Mouse (Mus musculus) kidney, adult 2 months (tissue): Measurements from ENCODE around the gene Cib3.

Source experiments
- CTCF ChIP-seq: fragments of 200-500 bp; conservative IDR thresholded peaks from 2 replicates; pipeline ENCODE4 v1.5.1; 2011; ENCODE audit warnings: low read depth, mild to moderate bottlenecking, control low read depth, low read length, moderate library complexity, mixed read lengths; ENCODE audit not compliant: insufficient read depth, insufficient read length
- POLR2A ChIP-seq: fragments of 200-500 bp; IDR thresholded peaks from one replicate; pipeline ENCODE4 v1.6.1; 2011; ENCODE audit warnings: low read depth, low read length, control low read depth

- no peak for TF ChIP-seq CTCF
- no peak for TF ChIP-seq POLR2A
These were observed 32.0 kb upstream of the Cib3 start for GRCm38 (mm10) chr8:72244610-72245009.
